Mouse (Mus musculus): Measurements from ENCODE around the gene Gm20388.

- no peak for TF ChIP-seq CTCF (IDR thresholded peaks at IDR 0.05; ENCODE audit: low read depth)
- peak; percentile 97 for TF ChIP-seq EP300 (IDR thresholded peaks at IDR 0.05; ENCODE audit: low read depth)
Measured at GRCm38 (mm10) chr8:120475462-120476201, 565.0 kb downstream of the Gm20388 start.

Measured in liver, embryonic 14.5 days (tissue).